Mouse (Mus musculus): Measurements from ENCODE around the gene Sf3b1. TPM values are rescaled to one million over a fixed set of nuclear protein-coding genes. Genes with fewer than 3 reads are reported as not detected.

The Sf3b1 gene
- polyA plus RNA-seq, 1 experiment from 2014 or later = 130 TPM

GRCm38 (mm10) chr1:55052355-55052953 lies 25.2 kb upstream of the Sf3b1 start, which contains the start of gene Coq10b:
Gene Coq10b, plus strand, starts transcription at chr1:55052770.
- Histone ChIP-seq H3K9ac (peak within 1 kb of the TSS; percentile 79), H3K4me3 (replicated peaks) (peak within 1 kb of the TSS; percentile 86), H3K4me1 (replicated peaks) (peaks cover 29% of the 10 kb centered on the region), H3K27ac (replicated peaks) (peak within 1 kb of the TSS; percentile 99), H3K4me2 (peak within 1 kb of the TSS; percentile 94), H3K9me3 (replicated peaks) (no peaks in the 10 kb centered on the region), H3K27me3 (no peaks in the 10 kb centered on the region), H3K36me3 (replicated peaks) (peaks cover 6% of the 10 kb centered on the region; the same call in 1 of the 2 replicates)
- ATAC-seq (ENCODE audit: insufficient read depth) = peak; percentile 97
- under 1% methylated on average over 46 of the region's 46 CpGs for WGBS (ENCODE audit: insufficient replicate concordance)

- H3K9ac ChIP-seq = peak overlapping the region; percentile 79; the same call in 1 of the 2 replicates
- ATAC-seq (ENCODE audit: insufficient read depth) = no peak
- H3K36me3 ChIP-seq (replicated peaks) = peaks cover 6% of the 10 kb centered on the region; the same call in 1 of the 2 replicates
- H3K4me3 ChIP-seq (replicated peaks) = peak overlapping the region; percentile 86
- H3K27ac ChIP-seq (replicated peaks) = peak overlapping the region; percentile 99; the same call in 1 of the 2 replicates
- WGBS (ENCODE audit: insufficient replicate concordance) = 76% methylated on average over 3 of the region's 3 CpGs
- no peaks in the 10 kb centered on the region for H3K27me3 ChIP-seq
- no peaks in the 10 kb centered on the region for H3K9me3 ChIP-seq (replicated peaks)
- peak overlapping the region; percentile 94 for H3K4me2 ChIP-seq
- peaks cover 29% of the 10 kb centered on the region for H3K4me1 ChIP-seq (replicated peaks)
Observed at GRCm38 (mm10) chr1:55051671-55052070, 24.4 kb upstream of the Sf3b1 start.

GRCm38 (mm10) chr1:55048841-55049587 lies 21.7 kb upstream of the Sf3b1 start:
- no peak for ATAC-seq (ENCODE audit: insufficient read depth)
- no peak overlapping the region for H3K9ac ChIP-seq
- WGBS (ENCODE audit: insufficient replicate concordance) = 63% methylated on average over 4 of the region's 4 CpGs
- H3K27ac ChIP-seq (replicated peaks) = no peak overlapping the region
- no peaks in the 10 kb centered on the region for H3K9me3 ChIP-seq (replicated peaks)
- no peak overlapping the region for H3K4me2 ChIP-seq
- no peaks in the 10 kb centered on the region for H3K36me3 ChIP-seq (replicated peaks)
- H3K4me3 ChIP-seq (replicated peaks) = no peak overlapping the region
- H3K4me1 ChIP-seq (replicated peaks) = peaks cover 16% of the 10 kb centered on the region
- H3K27me3 ChIP-seq = no peaks in the 10 kb centered on the region

- H3K9ac ChIP-seq = no peak overlapping the region
- H3K27me3 ChIP-seq = no peaks in the 10 kb centered on the region
- H3K4me1 ChIP-seq (replicated peaks) = no peaks in the 10 kb centered on the region
- no peak overlapping the region for H3K4me2 ChIP-seq
- no peak for ATAC-seq (ENCODE audit: insufficient read depth)
- H3K27ac ChIP-seq (replicated peaks) = no peak overlapping the region
- H3K36me3 ChIP-seq (replicated peaks) = no peaks in the 10 kb centered on the region
- H3K9me3 ChIP-seq (replicated peaks) = 0 out of 2 replicates have a peak, but pooled peaks cover 2% of the 10 kb centered on the region
- 56% methylated on average over 3 of the region's 3 CpGs for WGBS (ENCODE audit: insufficient replicate concordance)
- no peak overlapping the region for H3K4me3 ChIP-seq (replicated peaks)
Observed at GRCm38 (mm10) chr1:55043164-55043563, 15.9 kb upstream of the Sf3b1 start.

GRCm38 (mm10) chr1:55042246-55042645 lies 15.0 kb upstream of the Sf3b1 start:
- Histone ChIP-seq H3K27me3 (no peaks in the 10 kb centered on the region), H3K4me1 (replicated peaks) (no peaks in the 10 kb centered on the region), H3K9me3 (replicated peaks) (0 out of 2 replicates have a peak, but pooled peaks cover 2% of the 10 kb centered on the region), H3K4me2 (no peak overlapping the region), H3K27ac (replicated peaks) (no peak overlapping the region), H3K4me3 (replicated peaks) (no peak overlapping the region), H3K36me3 (replicated peaks) (no peaks in the 10 kb centered on the region), H3K9ac (no peak overlapping the region)
- no peak for ATAC-seq (ENCODE audit: insufficient read depth)
- WGBS (ENCODE audit: insufficient replicate concordance) = 43% methylated on average over 1 of the region's 1 CpGs

- no peak overlapping the region for H3K4me3 ChIP-seq (replicated peaks)
- H3K4me1 ChIP-seq (replicated peaks) = no peaks in the 10 kb centered on the region
- no peaks in the 10 kb centered on the region for H3K27me3 ChIP-seq
- 69% methylated on average over 4 of the region's 4 CpGs for WGBS (ENCODE audit: insufficient replicate concordance)
- H3K9me3 ChIP-seq (replicated peaks) = 0 out of 2 replicates have a peak, but pooled peaks cover 2% of the 10 kb centered on the region
- H3K9ac ChIP-seq = no peak overlapping the region
- ATAC-seq (ENCODE audit: insufficient read depth) = peak; percentile 56; the same call in 1 of the 2 replicates
- no peaks in the 10 kb centered on the region for H3K36me3 ChIP-seq (replicated peaks)
- no peak overlapping the region for H3K27ac ChIP-seq (replicated peaks)
- H3K4me2 ChIP-seq = no peak overlapping the region
Observed at GRCm38 (mm10) chr1:55041691-55042090, 14.4 kb upstream of the Sf3b1 start.

- Histone ChIP-seq H3K4me2 (no peak overlapping the region), H3K4me1 (replicated peaks) (no peaks in the 10 kb centered on the region), H3K4me3 (replicated peaks) (no peak overlapping the region), H3K9ac (no peak overlapping the region), H3K27ac (replicated peaks) (no peak overlapping the region), H3K27me3 (no peaks in the 10 kb centered on the region), H3K36me3 (replicated peaks) (no peaks in the 10 kb centered on the region), H3K9me3 (replicated peaks) (0 out of 2 replicates have a peak, but pooled peaks cover 2% of the 10 kb centered on the region)
- 80% methylated on average over 1 of the region's 1 CpGs for WGBS (ENCODE audit: insufficient replicate concordance)
- no peak for ATAC-seq (ENCODE audit: insufficient read depth)
Observed at GRCm38 (mm10) chr1:55039944-55040343, 12.7 kb upstream of the Sf3b1 start.

GRCm38 (mm10) chr1:55031026-55031779 lies 3.9 kb upstream of the Sf3b1 start:
- H3K4me1 ChIP-seq (replicated peaks) = peaks cover 45% of the 10 kb centered on the region
- H3K27me3 ChIP-seq = no peaks in the 10 kb centered on the region
- H3K4me3 ChIP-seq (replicated peaks) = no peak overlapping the region
- no peak overlapping the region for H3K4me2 ChIP-seq
- peak; percentile 8; the same call in 1 of the 2 replicates for ATAC-seq (ENCODE audit: insufficient read depth)
- H3K27ac ChIP-seq (replicated peaks) = peak overlapping the region; percentile 15; the same call in 1 of the 2 replicates
- H3K9ac ChIP-seq = no peak overlapping the region
- no peaks in the 10 kb centered on the region for H3K36me3 ChIP-seq (replicated peaks)
- no peaks in the 10 kb centered on the region for H3K9me3 ChIP-seq (replicated peaks)

- H3K4me1 ChIP-seq (replicated peaks) = peaks cover 58% of the 10 kb centered on the region
- no peak for ATAC-seq (ENCODE audit: insufficient read depth)
- no peaks in the 10 kb centered on the region for H3K27me3 ChIP-seq
- peak overlapping the region; percentile 65 for H3K4me2 ChIP-seq
- peak overlapping the region; percentile 43 for H3K4me3 ChIP-seq (replicated peaks)
- H3K36me3 ChIP-seq (replicated peaks) = no peaks in the 10 kb centered on the region
- no peak overlapping the region for H3K9ac ChIP-seq
- H3K9me3 ChIP-seq (replicated peaks) = no peaks in the 10 kb centered on the region
- WGBS (ENCODE audit: insufficient replicate concordance) = 38% methylated on average over 4 of the region's 4 CpGs
- H3K27ac ChIP-seq (replicated peaks) = peak overlapping the region; percentile 97
Observed at GRCm38 (mm10) chr1:55029446-55029845, 2.2 kb upstream of the Sf3b1 start.

GRCm38 (mm10) chr1:55028512-55029249 lies 1.4 kb upstream of the Sf3b1 start:
- Histone ChIP-seq H3K9ac (peak overlapping the region; percentile 52; the same call in 1 of the 2 replicates), H3K27me3 (no peaks in the 10 kb centered on the region), H3K36me3 (replicated peaks) (peaks cover 1% of the 10 kb centered on the region; the same call in 1 of the 2 replicates), H3K27ac (replicated peaks) (peak overlapping the region; percentile 97), H3K4me3 (replicated peaks) (peak overlapping the region; percentile 43), H3K4me1 (replicated peaks) (peaks cover 66% of the 10 kb centered on the region), H3K4me2 (peak overlapping the region; percentile 65), H3K9me3 (replicated peaks) (no peaks in the 10 kb centered on the region)
- ATAC-seq (ENCODE audit: insufficient read depth) = no peak
- 29% methylated on average over 11 of the region's 11 CpGs for WGBS (ENCODE audit: insufficient replicate concordance)
